Mouse (Mus musculus): ENCODE results near the gene Kif16b.

The Kif16b gene

DNA sequence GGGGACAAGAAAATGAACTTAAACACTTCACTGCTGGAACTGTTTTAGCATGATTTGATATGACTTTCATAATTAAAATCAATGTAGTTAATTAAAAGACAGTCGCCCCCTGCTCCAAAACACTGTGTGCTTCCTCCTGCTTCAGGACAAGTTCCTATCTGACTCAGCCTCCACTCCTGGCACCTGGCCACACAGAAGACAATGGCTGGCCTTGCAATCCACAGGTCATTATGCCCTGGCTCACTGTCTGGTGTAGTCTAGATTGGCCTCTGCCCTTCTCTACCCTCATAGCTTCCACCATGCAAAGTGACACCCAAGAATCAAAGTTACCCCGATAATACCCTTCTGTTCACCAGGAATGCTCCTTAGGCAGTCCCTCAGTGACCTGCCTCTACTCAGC is 26.8 kb downstream of the Kif16b start:
- no peak for DNase-seq

DNA sequence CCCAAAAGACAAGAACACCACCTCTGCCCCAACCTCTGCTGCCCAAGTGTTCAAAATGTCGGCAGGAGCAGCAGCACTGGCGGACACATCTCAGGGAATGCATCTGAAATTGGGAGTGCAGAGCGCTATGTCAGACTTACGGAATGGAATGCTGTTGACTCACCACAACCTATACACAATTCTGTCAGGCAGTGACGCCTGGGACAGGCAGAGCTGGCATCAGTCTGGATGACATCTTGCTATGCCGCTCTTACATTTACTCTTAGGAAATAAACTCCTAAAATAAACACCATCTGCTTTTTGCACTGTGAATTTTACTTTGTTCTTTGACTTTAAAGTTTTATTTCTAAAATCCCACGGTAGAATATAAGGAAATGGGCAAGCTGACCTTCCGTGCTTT is 31.3 kb downstream of the Kif16b start:
- DNase-seq = no peak

DNA sequence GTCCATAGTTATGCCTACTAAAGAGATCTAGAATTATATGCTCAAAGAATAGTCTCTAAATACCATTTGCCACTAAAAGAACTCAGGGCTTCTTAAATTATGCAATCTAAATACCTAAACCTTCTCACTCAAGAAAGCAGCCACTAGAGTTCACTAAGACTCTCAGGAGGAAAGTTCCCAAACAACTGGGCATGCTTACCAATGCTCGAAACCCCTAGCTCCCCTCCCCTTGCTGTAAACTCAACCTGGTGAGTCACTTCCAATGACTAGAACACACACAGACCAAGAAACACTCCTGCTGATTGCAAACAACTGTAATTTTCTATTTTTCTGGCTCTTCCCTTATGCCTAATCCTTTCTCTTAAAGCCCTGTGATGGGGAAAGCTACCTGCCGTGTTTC is 33.9 kb downstream of the Kif16b start:
- DNase-seq = no peak

DNA sequence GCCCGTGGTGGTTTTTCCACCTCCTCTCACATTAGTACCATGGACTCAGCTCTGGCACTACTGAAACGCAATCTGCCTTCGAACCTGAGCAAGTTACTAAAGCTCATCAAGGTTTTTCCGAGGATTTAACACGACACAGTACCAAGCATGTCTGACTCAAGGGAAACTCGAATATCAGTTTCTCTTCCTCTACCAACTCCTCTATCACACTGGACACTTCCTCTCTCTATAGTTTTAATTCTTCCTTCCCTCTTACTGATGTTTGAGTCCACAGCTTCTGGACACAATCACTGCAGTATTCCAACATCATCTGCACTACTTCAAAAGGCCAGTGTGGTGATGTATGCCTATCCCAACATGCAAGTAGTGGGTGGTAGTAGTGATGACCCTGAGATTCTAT is 40.3 kb downstream of the Kif16b start:
- no peak for DNase-seq

DNA sequence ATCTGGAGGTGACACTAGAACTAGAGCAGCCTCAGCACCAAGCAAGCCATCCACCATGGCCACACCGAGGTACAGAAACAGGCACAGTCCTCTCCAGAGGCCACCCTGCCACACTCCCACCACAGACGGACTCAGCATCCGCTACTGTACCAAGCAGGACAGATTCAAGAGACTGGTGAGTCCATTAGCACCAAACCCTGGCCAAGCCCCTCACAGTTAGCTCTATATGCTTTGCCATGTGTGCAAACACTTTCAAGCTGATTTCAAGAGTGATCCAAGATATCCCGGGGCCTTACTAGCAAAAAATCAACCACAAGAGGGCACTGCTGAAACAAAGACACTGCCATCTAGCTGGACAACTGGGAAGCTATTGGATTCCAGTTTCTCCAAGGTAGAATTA is 41.9 kb downstream of the Kif16b start:
- DNase-seq = peak; percentile 23

DNA sequence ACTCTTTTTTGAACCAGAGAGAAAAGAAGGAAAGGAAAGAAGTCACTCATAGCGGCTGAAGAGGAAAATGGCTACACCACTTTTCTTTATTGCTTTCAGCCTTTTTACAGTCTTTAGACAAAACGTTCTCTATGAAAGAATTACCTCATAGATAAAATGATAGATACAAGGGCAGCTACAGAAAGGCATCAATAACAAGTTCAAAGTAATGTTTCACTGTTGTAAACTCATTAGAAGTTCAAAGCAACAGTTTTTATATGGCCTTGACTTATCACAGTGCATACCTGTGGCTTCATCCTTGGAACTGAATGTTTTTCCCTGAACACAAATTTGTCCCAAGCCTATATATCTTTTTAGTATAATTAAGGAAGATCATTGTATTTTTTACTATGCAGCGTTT is 62.6 kb downstream of the Kif16b start:
- no peak for DNase-seq

DNA sequence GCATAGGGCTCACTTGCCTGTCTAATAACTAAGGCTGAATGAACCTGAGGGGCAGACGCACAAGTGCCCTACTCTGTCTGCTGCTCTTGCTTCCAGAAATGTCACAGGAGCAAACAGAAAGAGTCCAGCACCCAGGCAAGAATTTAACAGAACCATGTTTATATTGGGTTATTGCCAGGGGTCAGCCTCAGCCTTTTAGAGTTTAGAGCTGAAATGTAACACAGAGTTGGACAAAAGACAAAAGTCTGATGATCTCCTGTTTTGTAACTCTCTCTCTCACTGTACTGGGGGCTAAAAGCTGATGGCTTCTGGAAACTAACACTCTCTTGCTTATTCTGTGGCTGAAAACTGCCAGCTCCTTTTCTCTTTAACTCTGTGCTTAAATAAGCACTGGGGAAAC is 63.2 kb downstream of the Kif16b start:
- DNase-seq = no peak

DNA sequence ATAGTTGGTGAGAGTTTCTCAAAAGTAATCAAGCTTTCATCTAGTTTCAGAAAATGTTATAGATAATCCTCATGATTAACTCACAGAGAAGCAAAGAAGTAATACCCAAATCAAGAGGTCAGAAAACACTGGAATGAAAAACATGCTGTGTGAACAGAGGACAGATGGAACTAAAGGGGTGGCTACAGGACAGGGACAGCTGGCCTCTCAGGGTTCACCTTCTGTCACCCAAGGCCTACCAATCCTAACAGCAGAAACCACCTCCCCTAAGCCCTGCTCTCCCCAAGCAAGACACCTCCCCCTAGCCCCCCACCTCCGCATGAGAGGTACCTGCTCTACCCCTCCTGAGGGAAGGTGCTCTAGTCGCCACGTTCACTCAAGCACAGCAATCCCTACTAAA is 66.6 kb downstream of the Kif16b start:
- DNase-seq = no peak

DNA sequence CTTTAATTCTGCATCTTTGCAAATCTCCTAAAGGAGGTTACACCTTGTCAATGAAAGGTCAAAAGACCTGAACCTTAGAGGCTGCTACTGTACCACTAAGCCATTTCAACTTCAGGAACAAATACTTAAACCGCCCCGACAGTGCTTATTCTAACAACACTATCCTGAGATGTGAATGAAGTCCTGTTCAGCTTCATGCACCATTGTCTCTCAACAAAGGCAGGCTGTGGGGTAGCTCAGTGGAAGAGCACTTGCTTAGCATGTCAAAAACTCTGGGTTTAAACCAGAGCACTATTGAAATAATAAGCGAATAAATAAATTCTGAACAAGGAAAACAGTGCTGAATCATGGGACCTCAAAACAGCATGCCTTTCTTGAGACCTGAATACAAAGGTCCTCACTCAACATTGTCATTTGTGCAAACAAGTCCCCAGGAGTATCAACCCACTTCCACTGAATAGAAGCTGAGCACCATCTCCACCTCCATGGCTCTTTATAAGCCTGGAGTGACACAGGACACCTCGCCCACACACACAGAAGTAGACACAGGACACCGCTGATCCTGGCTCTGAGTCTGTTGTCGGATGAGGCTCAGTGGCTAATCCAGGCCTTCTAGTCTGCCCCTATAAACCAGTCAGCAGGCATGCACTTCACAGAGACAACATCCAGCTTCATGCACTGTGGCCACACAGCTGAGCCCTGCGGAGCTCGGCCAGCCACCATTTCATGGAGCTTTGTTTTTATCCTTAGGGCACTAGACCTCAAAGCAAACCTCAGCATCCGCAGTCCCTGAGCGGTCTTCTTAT is 68.5 kb downstream of the Kif16b start:
- DNase-seq = no peak

DNA sequence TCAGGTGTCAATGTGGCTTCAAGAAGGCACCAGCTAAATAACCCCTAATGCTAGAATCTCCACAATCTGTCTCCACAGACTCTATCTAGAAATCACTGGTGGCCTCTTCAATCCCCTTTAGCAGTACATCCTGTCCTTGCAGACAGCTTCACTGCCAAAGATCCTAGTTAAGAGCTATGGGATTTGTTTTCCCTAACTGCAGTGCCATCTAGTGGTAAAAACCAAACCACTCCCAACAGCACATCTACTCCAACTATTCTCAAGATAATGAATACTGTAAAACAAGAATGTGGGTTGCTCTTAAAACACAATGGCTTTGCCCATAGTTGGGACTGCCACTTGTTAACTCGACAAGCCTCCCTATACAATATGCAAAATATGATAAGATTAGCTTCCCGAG is 88.3 kb downstream of the Kif16b start:
- DNase-seq = no peak

DNA sequence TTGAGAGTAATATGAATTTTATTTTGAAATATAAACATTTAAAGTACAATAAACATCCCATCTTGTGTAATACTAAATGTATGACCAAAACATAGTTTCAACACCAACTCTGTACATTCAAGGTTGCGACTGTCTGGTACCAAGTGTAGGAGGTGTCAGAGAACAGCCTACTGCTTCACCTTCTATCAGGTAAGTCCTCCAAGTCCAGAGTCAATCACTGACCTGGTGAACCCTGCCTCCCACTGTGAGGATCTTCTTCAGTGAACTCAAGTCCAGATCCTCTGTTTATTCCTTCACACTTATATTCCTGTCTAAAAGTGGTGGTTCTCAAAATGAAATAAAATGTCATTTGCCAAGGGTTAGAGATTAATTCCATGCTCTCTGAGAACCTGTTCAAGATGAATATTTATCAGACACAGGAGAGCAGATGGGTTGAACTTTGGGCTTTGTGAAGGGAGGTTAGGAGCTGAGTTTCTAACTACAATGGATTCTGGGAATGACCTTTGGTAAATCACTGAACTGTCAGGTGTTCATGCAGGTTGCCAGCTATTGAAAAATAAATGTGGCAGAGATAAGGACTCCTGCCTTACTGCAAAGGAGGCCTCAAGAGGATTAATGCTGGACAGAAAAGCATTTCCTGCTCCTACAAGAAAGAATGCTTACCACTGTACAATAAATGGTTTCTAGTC is 97.4 kb downstream of the Kif16b start:
- no peak for DNase-seq

DNA sequence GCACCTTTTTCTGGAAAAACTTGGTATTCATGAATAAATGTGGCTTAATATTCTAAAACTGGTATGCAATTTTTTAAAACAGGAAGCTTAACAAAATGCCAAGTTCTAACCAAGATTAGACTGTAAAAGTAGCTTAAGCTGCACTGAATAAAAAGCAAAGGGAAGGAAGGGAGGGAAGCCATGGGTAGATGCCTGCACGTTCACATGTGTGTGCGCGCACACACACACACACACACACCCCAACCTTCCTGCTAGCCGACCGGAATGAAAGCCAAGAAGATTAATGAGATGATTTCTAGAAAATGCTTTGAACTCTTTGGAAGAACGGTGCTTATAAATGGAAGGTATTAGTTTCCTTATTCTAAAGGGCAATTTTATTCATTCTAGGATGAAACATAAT is 104.0 kb downstream of the Kif16b start:
- no peak for DNase-seq

DNA sequence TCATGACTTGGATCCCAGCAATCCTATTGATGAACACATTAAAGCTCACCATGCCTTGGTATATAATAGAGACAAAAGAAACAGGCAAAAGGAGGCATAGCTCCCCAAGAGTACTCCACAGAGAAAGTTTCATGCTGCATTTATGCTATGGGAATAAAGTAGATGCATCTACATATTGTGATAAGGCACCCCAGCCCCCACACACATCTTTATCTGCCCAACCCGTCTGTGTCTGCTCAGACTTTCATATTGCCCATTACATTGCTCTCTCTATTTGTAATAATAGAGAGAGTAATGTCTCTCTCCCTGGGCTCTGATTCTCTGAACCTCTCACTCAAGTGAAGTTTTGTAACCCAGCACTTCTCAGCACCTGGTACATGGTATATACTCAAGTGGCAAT is 126.0 kb downstream of the Kif16b start:
- no peak for DNase-seq

DNA sequence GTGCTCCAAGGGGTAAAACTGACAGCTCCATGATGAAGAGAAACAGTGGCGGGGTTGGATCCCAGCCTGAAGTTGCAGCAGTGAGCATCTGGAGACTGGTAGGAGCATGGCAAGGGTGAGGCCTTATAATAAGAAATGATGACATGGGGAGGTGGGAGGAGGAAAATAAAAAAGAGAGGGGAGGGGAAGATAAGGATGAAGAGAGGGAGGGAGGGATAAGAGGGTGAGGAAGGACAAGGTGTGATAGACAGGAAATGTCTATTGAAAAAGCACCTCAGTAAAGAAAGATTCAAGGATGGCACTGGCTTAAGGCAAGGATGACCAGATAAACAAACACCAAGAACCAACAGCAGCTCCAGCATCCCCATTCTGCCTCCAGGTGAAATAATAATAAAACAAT is 126.6 kb downstream of the Kif16b start:
- DNase-seq = no peak

DNA sequence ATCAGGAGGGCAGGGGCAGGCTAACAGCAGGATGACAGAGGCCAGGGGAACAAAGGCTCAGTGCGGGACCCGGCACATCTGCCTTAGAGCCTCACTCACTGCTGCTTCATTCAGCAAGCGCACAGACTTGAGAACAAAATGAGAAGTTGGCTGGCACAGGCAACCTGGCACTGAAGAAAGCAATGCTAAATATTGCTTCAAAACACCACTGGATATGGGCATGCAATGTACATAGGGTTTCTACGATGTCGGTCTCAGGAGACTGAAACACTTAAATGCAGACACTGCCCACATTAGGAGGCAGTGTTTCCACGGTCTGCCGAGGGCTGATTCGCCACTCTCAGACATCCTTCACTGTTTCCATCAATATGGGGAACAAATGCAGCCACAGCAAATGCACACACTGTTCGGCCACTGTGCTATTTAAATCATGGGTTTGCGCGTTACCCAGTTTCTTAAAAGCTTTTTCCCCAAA is 131.6 kb downstream of the Kif16b start:
- no peak for DNase-seq

DNA sequence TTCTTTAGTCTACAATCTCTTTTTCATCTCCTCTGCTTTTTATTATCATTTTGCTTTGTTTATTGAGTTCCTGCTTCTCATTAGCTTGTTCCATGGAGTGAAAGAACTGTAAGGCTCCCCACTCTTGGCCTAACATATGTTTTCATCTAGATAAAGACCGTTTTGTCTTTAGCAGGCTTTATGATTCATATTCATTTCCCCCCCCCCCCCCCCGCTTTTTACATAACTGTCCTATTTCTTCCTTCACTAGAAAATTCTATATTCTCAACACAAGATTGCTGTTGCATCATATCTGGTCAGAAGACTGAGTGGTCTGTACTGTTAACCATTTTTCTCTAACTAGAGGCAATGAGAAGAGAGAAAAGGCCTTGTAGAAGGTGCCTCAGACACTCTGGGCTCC is 137.1 kb downstream of the Kif16b start:
- no peak for DNase-seq

DNA sequence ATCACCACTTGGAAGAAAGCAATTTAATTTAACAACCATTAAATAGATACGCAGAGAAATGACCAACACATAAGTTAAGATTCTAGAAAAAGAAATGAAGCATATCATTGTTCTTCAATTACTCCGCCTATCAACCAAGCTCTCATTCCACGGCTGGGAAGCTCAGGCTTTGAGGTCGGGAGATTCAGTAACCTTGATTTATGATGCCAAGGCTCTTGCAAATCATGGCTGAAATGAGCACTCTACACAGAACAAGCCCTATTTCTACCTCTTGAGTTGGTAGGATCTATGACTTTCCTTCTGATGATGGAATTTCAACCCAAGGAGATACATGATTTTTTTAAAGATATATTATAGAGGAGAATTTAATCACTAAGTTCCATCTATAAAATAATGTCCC is 140.5 kb downstream of the Kif16b start:
- DNase-seq = no peak

DNA sequence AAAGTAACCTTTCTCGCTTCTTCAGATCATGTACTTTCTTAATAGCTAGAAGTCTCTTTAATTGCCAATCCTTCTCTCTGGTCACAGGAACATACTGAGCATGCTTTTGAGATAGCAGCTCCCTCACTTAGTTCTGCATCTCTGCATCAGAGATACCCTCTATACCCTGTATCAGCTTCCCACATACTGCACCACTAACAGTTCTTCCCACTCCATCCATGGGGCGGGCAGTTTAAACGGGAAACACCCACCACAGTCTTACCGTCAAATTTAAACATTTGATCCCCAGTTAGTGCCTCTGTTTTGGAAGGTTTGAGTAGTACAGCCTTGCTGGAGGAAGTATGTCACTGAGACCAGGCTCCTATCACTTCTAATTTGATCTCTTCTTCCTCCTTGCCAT is 142.1 kb downstream of the Kif16b start:
- DNase-seq = no peak

DNA sequence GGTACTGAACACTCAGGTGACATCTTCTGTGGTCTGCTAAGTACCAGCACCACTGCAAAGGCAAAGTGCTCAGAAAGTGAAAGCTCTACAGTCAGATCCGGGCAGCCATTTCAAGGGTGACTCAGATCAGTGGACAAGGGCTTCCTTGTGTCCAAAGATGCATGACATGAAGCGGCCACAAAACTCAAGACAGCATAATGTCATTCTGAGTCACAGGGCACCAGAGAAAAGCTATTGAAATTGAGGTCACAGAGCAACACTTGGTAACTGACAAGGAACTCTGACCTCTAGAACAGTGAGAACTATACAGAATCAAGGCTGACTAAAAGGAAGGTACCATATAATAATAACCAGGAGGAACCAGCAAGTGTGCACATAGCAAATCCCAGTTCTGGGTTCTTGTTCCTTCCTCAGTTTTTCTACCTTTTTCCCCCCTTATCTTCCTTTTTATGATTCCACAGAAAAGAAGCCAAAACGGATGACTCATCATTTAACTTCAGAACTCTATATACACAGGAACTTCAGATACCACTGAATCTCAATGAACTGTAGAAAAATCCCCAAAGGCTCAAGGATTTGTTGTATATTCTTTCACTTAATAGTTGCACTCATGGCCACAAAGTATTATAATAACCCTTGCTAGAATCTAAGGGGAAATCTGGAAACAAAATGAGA is 143.1 kb downstream of the Kif16b start:
- no peak for DNase-seq

DNA sequence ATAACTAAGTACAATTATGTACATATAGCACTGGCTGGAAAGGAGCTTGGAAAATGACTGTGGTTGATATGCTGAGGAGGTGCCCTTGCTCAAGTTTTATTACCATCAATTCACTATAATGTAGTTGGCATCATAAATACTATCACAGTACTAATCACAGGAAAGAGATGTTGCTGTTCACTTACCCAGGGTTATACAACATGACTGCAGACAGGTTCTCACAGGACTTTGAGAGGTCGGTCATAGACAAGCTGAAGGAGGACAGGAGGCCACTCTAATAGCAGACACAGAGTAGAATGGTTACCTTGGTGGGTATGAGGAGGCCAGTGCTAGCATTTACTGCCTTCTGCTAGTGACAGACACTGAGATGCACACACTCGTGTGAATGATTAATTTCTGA is 162.0 kb downstream of the Kif16b start:
- DNase-seq = no peak

DNA sequence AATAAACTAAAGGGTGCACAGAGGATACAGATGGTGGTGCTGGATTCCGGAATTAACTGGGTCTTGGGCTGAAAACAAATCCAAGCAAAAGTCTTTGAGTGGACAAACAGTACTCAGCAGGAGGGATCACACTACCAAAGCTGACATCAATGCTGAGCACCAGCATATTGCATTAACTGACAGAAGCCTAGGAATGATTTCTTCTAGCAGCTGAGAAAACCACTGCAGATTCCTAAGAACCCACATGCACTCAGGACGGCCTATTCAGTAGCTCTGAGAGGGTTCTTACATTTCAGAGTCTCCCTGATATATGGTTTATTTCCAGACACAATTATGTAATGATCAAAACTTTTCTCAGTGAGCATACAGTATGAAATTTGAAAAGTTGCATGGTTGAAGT is 162.8 kb downstream of the Kif16b start:
- DNase-seq = no peak

DNA sequence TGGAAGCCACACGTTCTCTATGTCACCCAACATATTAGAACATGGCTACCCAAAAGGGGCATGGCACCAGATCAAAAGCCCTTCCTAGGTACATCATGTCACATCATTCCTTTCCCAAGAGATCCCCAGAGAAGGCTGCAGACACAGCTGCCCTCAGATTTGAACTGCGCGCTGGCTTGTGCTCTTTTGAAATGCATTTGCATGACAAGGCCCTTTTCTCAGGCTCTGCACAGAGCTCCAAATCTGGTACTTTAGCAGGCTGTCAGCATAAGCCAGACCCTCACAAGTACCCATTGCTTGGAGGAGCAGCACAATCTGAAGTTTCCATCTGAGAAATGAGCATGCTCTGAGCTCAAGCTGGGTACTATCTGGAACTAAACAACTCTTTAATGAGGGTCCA is 165.6 kb downstream of the Kif16b start:
- DNase-seq = no peak

DNA sequence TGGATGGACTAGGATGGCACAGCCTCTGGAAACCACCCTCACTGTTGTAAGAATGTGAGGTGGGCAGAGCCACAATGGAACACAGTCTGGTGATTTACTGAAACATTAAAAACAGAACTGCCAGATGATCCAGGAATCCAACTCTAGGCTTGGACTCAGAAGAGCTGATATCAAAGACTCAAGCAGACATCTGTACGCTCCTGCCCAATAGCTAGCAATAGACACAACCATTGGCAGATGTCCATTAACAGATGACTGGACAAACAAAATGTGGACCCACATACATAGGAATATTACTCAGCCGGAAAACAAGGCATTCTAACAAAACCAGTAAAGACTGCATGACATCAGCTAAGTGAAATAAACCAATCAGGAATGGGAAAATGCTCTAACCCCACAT is 167.3 kb downstream of the Kif16b start:
- no peak for DNase-seq

DNA sequence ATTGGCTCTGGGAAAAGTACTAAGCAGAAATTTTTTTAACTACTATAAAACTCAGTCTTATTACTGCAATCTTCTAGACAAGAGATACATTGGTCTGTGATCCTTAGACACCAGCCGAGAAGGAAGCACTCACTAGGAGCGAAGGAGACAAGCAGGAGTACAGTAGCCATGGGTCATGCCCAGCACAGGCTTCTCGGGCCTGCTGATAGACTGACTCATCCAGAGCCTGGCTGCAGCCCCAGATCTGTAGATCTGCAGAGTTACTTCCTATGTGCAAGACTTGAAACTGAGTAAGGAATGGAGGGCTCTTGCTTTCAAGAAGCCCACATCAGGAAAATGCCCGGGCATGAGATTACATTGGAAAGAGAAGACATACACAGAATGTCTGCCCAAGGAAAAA is 169.0 kb downstream of the Kif16b start:
- no peak for DNase-seq

Measured in thymus, postnatal 4 days (tissue).